Mouse (Mus musculus): ENCODE data around the gene Slc25a35.
"Not testable (repeated sequence)": the region's sequence is repeated elsewhere in the genome, so short reads cannot be mapped to it uniquely, and the experiment has no call there.

Slc25a35 gene

DNA sequence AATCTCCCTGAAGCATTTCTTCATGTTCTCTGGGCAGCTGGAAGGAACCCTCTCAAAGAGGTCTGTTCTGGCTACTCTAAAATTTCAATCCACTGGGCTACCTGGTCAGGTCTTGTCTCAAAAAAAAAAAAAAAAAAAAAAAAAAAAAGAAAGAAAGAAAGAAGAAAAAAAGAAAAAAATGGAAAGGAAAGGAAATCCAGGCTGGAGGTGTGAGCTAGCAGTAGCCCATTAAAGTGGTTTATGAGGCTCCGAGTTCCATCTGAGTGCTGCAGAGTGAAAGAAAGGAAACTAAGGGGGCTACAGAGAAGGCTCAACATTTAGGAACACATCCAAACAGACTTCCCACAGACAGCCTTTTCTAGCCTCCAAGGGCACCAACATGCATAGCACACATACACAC lies 10.0 kb upstream of the Slc25a35 start:
- DNase-seq (ENCODE audit: extremely low read depth, insufficient read length, low spot score), result no peak

DNA sequence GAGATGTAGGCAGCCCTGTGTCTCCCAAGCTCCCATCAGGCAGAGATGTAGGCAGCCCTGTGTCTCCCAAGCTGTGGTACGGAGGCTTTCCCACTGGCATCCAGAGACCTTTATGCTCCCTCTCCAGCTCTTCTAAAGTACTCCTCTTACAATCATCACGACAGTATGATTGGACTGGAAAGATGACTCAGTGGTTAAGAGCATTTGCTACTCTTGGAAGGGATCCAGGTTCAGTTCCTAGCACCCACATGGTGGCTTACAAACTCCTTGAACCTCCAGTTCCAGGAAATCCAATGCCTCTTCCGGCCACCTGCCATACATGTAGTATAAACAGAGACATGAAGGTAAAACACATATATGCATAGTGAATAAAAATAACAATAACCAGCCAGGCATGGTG lies 6.3 kb upstream of the Slc25a35 start:
- DNase-seq (ENCODE audit: extremely low read depth, insufficient read length, low spot score), result peak; percentile 61

DNA sequence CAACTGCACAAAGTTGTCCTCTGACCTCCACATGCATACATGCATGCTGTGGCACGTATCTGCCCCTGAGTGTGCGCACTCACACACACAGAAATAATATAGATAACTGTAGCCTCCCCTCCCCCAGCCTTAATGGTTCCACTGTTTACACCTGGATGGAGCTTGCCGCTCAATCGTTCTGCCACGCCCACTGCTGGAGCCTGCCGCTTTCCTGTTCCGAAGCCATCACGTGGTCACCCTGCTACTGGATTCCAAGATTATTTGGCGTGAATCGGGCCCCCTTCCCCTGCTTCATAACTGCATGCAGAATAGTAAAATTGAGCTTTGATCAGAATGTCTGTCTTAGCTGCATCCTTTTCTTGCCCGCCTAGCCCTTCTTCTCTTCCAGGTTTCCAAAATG lies 5.8 kb upstream of the Slc25a35 start:
- not testable (repeated sequence) for DNase-seq (ENCODE audit: extremely low read depth, insufficient read length, low spot score)

DNA sequence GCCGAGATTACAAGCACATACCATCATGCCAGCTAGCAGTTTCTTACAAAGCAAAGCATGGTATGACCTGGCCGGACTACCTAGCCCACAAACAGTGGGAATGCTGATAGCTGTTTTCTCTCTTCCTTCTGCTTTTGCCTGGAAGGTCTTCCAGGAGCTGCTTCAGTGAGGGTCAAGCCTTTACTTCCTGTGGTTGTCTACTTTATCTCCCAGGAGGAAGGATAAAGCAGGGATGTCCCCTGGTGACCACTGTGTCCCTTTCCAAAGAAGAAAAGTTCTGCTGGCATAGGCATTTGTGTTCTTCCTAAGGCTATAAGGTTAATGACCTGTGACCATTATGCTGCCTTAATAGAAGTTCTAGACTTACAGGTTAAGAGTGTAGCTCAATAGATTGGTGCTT lies 4.5 kb upstream of the Slc25a35 start:
- no peak for DNase-seq (ENCODE audit: extremely low read depth, insufficient read length, low spot score)

DNA sequence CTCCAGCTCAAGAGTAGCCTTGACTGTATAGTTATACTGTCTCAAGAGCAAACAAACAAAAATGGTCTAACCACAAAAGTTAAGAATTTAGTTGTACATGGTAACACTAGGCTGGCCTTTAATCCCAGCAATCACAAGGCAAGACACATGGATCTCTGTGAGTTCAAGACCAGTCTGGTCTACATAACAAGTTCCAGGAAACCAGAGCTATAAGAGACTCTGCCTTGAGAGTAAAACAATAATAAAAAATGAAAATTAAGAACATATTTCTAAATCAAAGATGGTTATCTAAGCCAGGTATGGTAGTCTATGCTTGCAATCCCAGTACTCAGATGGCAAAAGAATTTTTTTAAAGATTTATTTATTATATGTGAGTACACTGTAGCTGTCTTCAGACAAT lies 2.9 kb upstream of the Slc25a35 start:
- DNase-seq (ENCODE audit: extremely low read depth, insufficient read length, low spot score), result no peak

DNA sequence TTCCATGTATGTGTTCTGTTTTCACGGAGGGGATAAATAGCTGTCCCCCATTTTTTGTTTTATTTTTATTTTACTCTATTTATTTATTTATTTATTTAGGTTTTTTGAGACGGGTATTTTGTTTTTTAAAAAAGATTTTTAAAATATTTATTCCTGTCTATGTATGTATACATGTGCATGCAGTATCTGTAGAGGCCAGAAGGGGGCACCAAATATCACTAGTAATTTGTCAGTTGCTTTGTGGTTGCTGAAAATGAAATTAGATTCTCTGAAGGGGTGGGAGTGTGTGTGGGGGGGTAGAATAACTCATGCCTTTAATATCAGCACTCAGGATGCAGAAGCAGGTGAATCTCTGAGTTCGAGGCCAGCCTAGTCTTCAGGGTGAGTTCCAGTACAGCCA lies 2.1 kb upstream of the Slc25a35 start:
- DNase-seq (ENCODE audit: extremely low read depth, insufficient read length, low spot score), result peak; percentile 35

DNA sequence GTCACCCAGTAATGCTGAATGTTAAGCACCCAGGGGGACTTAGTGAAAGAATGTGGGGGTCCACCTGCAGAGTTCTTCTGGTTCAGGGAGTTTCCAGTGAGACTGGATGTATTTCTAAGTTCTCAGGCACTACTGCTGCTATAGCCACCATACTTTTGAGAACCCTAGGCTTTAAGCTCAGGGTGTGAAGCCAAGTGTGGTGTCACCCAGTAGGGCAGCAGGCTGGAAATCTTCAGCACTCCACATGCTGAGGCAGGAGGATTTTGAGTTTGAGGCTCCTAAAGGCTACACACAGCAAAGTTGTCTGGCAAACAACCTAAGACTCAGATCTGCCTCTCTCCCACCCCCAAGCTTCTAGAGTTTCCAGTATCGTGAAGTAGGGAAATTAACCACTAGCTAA lies 1.4 kb upstream of the Slc25a35 start:
- no peak for DNase-seq (ENCODE audit: extremely low read depth, insufficient read length, low spot score)

DNA sequence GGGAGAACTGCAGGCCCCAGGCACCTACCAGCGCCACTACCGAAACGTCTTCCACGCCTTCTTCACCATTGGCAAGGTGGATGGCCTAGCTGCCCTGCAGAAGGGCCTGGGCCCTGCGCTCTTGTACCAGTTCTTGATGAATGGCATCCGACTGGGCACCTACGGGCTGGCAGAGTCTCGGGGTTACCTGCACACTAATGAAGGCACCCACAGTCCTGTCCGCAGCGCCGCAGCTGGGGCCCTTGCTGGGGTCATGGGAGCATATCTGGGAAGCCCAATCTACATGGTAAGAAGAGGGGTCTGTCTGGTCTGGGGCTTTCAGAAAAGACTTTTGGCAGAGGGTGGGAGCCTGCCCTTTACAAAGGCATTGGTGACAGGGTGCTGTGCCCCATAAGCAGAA lies 821 bp downstream of the Slc25a35 start:
- DNase-seq (ENCODE audit: extremely low read depth, insufficient read length, low spot score), result no peak

DNA sequence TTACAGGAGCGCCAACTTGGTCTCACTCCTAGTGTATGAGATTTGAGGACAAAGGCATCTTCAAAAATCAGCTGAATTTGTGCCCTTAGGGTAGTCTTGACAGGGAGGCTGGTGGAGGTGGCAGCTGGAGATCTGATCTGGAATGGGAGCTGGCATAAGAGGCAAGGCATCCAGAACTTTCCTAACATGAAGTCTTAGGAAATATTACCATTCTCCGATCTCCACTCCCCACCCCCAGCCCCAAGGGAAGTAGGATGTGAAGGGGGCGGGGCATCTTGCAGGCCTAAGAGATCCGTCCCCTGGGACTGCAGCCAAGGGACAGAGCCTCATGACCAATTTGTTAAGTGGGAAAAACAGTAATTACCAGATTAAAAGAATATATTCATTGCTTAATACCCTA lies 2.3 kb downstream of the Slc25a35 start:
- no peak for DNase-seq (ENCODE audit: extremely low read depth, insufficient read length, low spot score)

DNA sequence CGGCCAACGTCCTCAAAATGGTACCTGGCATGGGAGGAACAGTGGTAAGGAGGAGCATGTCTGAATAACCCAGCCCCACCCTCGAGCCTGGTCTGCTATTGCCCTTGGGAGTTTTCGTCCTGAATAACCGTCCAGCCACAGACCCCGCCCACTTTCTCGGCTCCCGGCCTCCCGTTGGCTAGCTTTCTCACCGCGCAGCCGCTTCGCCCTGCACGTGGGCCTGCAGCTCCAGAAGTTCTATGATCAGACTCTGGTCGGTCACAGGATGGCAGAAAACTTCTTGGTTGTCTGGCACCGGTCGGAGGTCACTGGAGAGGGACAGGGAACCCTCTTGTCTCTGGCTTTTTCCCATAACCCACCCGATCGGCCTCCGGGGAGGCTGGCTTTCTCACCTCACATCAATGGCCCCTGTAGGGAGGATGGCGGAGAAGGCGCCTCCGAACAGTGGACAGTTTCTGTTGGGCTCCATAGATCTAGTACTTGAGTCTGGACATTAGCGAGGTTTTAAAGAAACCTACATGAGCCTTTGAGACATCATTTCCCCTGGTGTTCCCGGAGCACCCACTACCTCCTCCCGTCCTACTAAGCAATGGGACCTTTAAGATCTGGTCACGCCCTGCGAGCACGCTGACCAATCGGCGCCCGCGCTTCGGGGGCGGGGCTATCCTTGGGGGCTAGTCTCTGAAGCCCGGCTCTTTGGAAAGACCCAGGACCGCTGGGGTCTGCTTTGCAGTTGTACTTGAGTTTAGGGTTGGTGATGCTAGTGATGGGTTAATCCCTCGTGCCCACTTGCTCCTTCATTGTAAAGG lies 5.5 kb downstream of the Slc25a35 start:
- DNase-seq (ENCODE audit: extremely low read depth, insufficient read length, low spot score), result peak; percentile 85

DNA sequence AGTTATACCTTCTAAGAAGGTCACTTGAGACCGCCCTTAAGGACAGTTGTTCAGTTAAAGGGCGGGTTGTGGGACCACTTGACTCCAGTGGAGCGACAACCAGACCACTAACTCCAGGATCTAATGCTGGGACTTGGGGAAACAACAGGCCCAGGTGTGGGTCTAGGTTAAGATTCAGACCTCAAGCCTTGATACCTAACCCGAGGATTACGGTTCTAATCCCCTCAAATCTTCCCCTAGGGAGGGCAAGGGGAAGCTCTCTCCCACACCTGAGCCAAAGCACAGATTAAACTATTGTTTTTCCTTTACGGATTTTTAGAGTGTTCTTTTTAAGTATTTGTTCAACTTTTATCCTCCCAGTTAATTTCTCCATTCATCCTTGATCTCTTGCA lies 6.1 kb downstream of the Slc25a35 start:
- no peak for DNase-seq (ENCODE audit: extremely low read depth, insufficient read length, low spot score)

DNA sequence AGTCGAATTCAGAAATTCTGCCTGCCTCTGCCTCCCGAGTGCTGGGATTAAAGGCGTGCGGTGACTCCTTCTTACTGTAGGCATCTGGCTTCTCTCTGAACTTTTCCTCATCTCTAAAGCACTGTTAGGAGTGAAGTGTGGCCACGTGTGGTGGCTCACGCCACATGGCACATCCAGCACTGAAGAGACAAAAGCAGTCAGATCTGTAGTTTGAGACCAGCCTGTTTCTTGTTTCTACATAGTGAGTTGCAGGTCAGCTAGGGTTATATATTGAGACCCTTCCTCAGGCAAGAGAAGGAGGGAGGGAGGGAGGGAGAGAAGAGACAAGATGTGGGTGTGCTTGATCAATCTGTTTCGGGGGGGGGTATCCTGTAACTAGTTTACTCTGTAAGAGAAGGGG lies 7.2 kb downstream of the Slc25a35 start, which contains the start of gene Rangrf:
TSS of gene Rangrf (minus strand) at position 101 of the 400 bp plus-strand sequence.
- no peak for DNase-seq (ENCODE audit: extremely low read depth, insufficient read length, low spot score)

DNA sequence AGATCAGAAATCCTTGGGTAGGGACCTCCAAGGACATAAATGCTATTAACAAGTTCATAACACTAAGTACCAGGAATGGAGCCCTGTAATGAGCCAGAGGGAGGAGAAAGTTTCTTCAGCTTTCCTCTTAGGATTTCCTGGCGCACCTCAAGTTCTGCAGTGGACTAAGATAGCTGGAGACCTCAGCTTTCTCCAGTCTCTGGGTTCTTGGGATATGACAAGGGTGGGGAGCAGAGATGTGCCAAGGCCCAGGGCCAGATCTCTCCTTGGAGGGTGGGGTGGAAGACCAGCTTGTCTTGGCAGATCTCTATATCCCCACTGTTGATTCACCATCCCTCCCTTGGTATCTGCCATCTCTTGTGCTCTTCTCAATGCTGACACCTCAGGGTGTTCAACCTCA lies 7.7 kb downstream of the Slc25a35 start:
- no peak for DNase-seq (ENCODE audit: extremely low read depth, insufficient read length, low spot score)

DNA sequence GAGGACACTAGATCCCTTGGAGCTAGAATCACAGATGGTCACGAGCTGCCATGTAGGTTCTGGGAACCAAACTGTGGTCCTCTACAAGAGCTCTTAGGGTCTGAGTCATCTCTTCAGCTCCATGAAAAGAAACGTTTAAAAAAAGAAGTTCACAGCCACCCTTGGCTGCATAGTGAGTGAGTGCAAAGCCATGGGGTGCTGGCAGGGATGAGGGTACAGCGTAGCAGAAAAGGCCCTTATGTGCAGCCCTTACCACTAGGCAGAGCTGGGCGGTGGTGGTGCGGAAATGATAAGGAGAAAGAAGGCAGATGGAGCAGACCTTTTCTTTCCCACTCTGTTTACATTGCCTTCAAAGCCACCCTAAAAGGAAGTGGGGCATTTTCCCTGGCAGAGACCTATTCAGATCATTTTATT lies 11.4 kb downstream of the Slc25a35 start:
- no peak for DNase-seq (ENCODE audit: extremely low read depth, insufficient read length, low spot score)

DNA sequence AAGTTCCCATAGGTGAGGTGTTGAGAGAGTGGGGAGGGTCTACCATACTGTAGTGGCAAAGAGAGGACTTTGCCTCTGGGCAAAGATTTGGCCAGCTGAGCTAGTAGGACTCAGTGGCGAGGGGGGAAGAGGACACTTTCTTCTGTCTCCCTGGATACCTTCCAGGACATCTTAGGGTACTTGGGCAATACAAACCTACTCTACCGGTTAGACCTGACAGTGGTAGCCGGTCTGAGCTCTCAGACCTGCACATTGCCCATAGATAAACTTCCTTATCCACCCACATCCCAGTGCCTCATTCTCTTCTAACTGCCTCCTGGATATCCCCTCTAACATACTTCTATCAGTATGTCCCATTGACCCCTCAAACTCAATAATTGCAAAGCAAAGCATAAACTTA lies 13.0 kb downstream of the Slc25a35 start:
- no peak for DNase-seq (ENCODE audit: extremely low read depth, insufficient read length, low spot score)

DNA sequence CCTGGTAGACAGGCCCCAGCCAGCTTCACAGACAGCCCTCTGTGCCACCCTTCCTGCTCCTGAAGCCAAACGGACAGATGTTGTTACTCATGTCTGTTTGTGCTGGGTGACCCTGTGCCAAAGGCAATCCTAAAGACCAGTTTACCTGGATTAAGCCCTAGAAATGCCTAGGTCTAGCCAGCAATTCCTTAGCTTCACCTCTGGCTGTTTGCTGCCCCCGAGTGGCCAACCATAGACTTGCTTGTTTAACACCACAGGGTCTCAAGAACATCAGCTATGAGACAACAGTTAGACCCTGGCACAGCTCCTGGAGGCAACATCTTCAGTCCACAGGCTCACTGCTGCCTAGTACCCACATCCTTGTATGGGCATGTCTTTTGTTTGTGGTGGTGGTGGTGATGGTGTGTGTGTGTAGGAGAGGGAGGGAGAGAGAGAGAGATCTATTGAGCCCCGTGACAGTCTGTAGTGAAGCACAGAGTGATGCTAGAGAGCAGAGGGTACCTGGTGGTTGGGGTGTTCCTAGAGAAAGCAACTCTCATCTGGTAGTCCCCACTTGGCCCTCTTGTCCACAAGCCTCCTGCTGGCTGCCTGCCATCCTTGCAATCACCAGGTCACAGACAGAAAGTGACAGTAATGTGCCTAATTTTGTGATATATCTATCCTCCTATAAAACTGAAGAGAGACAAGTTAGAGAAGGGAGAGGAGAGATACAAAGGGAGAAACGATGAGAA lies 14.9 kb downstream of the Slc25a35 start:
- DNase-seq (ENCODE audit: extremely low read depth, insufficient read length, low spot score), result peak; percentile 39

DNA sequence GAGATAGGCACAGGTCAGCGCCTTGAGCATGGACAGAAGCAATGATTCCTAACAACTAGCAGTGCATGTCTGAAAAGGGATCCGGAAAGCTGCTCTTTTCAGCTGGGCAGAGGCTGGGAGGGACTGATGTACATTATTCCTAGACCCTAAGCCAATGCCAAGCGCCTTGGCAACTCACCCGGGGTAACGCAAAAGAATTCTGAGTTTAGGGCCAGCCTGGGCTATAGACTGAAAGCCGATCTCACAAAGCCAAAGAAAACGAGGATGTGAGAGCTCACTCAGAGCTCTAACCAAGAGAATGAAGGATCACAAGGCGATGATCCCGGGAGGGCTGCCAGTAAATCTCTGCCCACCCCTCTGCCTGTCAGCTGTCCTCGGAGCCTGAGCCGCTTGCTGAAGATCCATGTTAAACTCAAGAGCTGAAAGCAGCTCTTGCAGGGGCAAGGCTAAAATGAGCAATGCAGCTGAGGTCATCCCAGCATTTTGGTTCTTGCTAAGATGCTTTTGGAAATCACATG lies 19.5 kb downstream of the Slc25a35 start:
- no peak for DNase-seq (ENCODE audit: extremely low read depth, insufficient read length, low spot score)

DNA sequence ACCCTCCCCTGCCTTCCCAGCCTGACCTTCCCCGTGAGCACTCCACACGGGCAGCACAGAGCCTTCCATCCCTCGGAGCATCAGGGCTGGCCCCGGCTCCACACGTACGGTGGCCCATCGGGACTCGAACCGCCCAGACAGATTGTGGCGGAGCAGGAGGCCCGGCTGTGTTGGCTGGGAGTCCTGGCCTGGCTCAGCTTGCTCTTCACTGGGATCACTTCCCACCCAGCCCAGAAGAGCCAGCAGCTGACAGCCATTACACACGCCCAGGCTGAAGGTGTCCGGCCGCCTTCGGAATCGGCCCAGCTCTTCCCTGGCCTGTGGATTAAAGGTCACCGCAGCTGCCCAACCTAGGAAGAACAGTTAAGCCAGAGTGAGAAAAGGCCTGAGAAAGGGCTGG lies 20.4 kb downstream of the Slc25a35 start:
- DNase-seq (ENCODE audit: extremely low read depth, insufficient read length, low spot score), result no peak

DNA sequence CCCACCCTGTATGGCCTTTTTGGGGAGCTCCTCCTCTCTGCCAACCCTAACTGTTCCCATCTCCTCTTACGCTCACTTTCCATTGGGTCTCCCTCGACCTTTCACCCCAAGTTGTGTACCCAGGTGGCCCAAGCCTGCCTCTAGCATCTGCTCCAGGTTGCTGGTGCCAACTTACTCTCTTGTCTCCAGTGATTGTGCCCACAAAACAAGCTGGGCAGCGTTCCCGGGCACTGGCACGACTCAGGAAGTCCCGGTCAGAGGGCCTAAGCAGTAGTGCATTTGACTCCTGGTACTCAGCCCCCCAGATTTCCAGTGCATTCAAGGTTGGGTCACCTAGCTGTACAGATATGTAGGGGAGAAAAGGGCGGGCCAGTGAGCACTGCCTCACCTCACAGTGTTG lies 25.2 kb downstream of the Slc25a35 start:
- DNase-seq (ENCODE audit: extremely low read depth, insufficient read length, low spot score), result no peak

DNA sequence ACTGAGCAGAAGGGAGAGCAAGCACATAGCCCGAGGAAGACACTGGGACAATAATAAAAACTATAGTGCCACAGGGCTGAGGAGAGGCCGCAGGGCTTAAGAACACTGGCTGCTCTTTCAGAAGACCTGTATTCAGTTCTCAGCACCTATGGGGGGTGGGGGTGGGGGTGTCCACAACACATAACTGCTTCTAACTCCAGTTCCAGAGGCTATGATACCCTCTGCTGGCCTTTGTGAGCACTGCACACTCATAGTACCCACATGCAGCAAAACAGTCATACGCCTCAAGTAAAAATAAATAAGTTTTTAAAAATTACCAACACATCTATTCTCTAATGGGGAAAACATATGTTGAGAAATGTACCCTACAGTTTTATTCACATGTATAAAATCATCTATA lies 26.4 kb downstream of the Slc25a35 start:
- DNase-seq (ENCODE audit: extremely low read depth, insufficient read length, low spot score), result no peak

DNA sequence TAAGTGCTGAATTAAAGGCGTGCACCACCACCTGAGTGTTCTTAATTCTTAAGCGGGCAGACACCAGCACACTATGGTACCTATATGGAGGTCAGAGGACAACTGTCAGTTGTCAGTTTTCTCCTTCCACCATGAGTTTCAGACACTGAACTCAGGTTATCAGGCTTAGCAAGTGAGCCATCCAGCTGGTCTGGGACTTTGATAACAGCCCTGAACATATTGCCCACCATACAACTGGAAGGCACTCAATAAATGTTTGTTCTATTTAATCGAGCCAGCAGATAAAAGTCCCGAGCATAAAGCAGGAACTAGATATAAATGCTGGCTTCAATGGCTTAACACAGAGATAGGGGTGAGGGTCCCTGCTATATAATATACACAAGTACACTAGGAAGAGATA lies 29.1 kb downstream of the Slc25a35 start:
- no peak for DNase-seq (ENCODE audit: extremely low read depth, insufficient read length, low spot score)

DNA sequence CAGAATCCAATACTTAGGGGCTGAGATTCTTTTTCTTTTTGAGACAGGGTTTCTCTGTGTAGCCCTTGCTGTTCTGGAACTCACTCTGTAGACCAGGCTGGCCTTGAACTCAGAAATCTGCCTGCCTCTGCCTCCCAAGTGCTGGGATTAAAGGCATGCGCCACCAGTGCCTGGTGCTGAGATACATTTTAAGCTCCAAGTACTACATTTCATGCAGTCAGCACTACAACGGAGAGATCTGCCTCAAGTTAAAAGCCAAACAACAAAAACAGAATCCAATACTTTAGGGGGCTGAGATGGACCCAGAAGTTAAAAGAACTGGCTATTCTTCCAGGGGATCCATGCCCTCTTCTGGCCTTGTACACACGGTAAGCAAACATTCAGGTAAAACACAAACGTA lies 34.9 kb downstream of the Slc25a35 start:
- DNase-seq (ENCODE audit: extremely low read depth, insufficient read length, low spot score), result not testable (repeated sequence)

All from 3134 (cell line).